Mouse (Mus musculus) C2C12 (cell line): ENCODE results near the gene Zmpste24. TPM values are rescaled to one million over a fixed set of nuclear protein-coding genes. Genes with fewer than 3 reads are reported as not detected.

Experiments used
- H3K27me3 ChIP-seq: one replicate; pipeline ENCODE4 v1.6.1; 2011; ENCODE audit not compliant: control insufficient read depth, insufficient read depth, insufficient read length
- H3K36me3 ChIP-seq: one replicate; pipeline ENCODE4 v1.6.1; 2011; ENCODE audit not compliant: control insufficient read depth, insufficient read depth
- H3K4me3 ChIP-seq: one replicate; pipeline ENCODE4 v1.5.1; 2011; ENCODE audit warnings: mild to moderate bottlenecking, control low read depth; ENCODE audit not compliant: poor library complexity, insufficient read depth, severe bottlenecking
- H3K79me2 ChIP-seq: one replicate; pipeline ENCODE4 v1.6.1; 2011; ENCODE audit not compliant: control insufficient read depth, insufficient read depth
- H3K79me3 ChIP-seq: one replicate; pipeline ENCODE4 v1.6.1; 2011; ENCODE audit warnings: low read depth, control low read depth
- H3ac ChIP-seq: one replicate; pipeline ENCODE3; 2011; ENCODE audit warnings: low read depth; ENCODE audit not compliant: control insufficient read depth, insufficient read length
- CEBPB ChIP-seq: IDR thresholded peaks from one replicate; pipeline ENCODE4 v1.6.1; 2011; ENCODE audit warnings: low read depth, mild to moderate bottlenecking, control low read depth, moderate library complexity
- CTCF ChIP-seq: IDR thresholded peaks from one replicate; pipeline ENCODE4 v1.5.1; 2011; ENCODE audit not compliant: control insufficient read depth, insufficient read depth, insufficient read length
- FOSL1 ChIP-seq: IDR thresholded peaks from one replicate; pipeline ENCODE4 v1.8.0; 2011; ENCODE audit warnings: mild to moderate bottlenecking, low read length; ENCODE audit not compliant: poor library complexity, insufficient read depth, severe bottlenecking
- MAX ChIP-seq: IDR thresholded peaks from one replicate; pipeline ENCODE4 v1.6.1; 2011; ENCODE audit warnings: mild to moderate bottlenecking, control low read depth
- MYOD1 ChIP-seq: IDR thresholded peaks from one replicate; pipeline ENCODE4 v1.6.1; 2011; ENCODE audit warnings: low read depth; ENCODE audit not compliant: control insufficient read depth, insufficient read length
- MYOG ChIP-seq: IDR thresholded peaks from one replicate; pipeline ENCODE4 v1.6.1; 2011; ENCODE audit not compliant: control insufficient read depth, insufficient read length; ENCODE audit errors: extremely low read depth
- USF1 ChIP-seq: IDR thresholded peaks from one replicate; pipeline ENCODE4 v1.6.1; 2011; ENCODE audit warnings: low read depth, mild to moderate bottlenecking, control low read depth, moderate library complexity
- polyA plus RNA-seq: library from polyadenylated mRNA; unstranded; fragments of >200 nt; fragmentation: generic; extraction: Trizol; gene quantifications from one replicate; pipeline ENCODE4 v1.2.1, GENCODE M21; 2012; ENCODE audit warnings: missing spikeins

The Zmpste24 gene
- polyA plus RNA-seq, 1 experiment = 24.8 TPM

GRCm38 (mm10) chr4:121018250-121018649 lies 79.8 kb downstream of the Zmpste24 start:
- no peak overlapping the region for H3K4me3 ChIP-seq
- H3ac ChIP-seq = no peak overlapping the region
- H3K27me3 ChIP-seq = no peaks in the 10 kb centered on the region
- H3K36me3 ChIP-seq = no peaks in the 10 kb centered on the region
- no peak for TF ChIP-seq FOSL1
- TF ChIP-seq CEBPB = no peak
- TF ChIP-seq CTCF = no peak
- TF ChIP-seq MAX = no peak
- no peak for TF ChIP-seq MYOG
- no peak for TF ChIP-seq MYOD1
- no peak for TF ChIP-seq USF1
- peaks cover 37% of the 10 kb centered on the region for H3K79me2 ChIP-seq
- H3K79me3 ChIP-seq = peaks cover 25% of the 10 kb centered on the region

DNA sequence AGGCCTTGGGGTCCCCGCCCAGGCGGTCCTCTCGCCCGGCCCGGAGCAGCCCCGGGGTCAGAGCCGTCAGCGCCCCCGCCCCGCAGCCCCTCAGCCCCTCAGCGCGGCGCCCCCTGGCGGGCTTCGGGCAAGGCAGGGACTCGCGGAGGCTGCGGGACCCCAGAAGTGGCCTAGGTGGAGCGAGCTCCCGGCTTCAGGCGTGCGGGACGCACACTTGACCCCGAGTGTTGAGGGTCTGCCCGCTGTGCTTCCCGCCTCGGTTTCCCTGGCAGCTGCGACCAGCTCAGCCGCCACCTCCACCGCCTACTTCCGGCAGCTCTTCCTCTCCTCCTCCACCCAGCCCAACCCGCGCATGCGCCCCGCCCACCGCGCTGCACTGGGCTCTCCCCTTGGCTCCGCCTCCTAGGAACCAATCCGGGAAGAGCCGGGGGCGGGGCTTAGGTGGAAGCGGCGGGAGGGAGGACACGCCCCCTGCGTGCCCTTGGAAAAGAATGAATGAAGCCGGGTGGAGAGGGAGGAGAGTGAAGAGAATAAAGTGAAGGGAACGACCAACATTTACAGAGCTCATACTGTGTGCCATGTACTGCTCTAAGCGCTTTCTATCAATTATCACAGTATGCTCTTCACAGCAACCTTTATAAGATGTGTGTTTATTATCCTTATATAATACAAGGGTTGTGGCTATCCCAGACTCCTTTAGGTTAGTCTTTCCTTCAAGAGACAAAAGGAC lies 80.9 kb downstream of the Zmpste24 start, which contains the start of gene Smap2:
Smap2 (minus strand) TSS at position 320 of the 730 bp plus-strand sequence.
- TF ChIP-seq USF1 (no peak), CTCF (peak; percentile 93), MAX (no peak), CEBPB (no peak), MYOD1 (no peak)
- Histone ChIP-seq H3K4me3 (peak within 1 kb of the TSS; percentile 83), H3K36me3 (no peaks in the 10 kb centered on the region), H3K79me2 (peaks cover 49% of the 10 kb centered on the region), H3ac (peak within 1 kb of the TSS; percentile 92), H3K79me3 (peaks cover 36% of the 10 kb centered on the region), H3K27me3 (no peaks in the 10 kb centered on the region)

DNA sequence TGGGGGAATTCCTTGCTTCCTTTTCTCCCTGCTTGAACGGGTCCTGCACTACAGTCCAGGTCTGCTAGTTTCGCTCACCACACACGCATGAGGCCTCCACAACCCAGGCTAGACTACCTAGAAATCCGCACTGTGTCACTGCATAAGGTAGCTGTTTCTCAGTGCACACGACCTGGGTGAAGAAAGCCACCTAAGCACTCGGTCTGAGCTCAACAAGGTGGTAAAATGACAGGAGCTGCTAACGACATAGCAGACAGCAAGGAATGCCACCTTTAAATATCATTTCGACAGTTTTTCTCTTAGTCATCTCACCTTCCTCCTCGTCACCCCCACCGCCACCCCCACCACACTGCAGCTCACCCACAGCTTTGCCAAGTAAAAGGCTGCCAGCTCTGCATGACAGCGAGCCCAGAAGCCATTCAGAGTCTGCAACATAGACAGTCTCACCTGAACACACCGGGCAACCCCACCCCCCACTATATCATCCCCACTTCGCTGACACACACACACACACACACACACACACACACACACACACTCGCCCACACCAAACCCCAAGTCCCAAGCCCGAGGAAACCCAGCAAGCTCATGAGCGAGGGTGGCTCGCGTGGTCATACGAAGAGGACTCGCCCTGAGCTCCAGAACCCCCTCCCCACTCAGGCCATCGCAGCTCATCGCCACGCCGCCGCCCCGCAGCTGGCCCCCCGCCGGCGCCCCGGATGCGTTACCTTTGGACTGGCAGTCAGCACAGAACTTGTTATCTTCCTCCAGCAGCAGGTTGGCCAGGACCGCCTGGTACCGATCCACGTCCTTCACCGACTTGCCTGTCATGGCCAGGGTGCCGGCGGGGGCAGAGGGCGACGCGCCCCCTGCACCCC lies 81.8 kb downstream of the Zmpste24 start:
- Histone ChIP-seq H3K79me3 (peaks cover 41% of the 10 kb centered on the region), H3ac (peak overlapping the region; percentile 92), H3K4me3 (peak overlapping the region; percentile 83), H3K36me3 (no peaks in the 10 kb centered on the region), H3K27me3 (no peaks in the 10 kb centered on the region), H3K79me2 (peaks cover 57% of the 10 kb centered on the region)
- TF ChIP-seq MAX (no peak), MYOD1 (no peak), CEBPB (no peak), MYOG (no peak), CTCF (no peak), USF1 (no peak), FOSL1 (no peak)

DNA sequence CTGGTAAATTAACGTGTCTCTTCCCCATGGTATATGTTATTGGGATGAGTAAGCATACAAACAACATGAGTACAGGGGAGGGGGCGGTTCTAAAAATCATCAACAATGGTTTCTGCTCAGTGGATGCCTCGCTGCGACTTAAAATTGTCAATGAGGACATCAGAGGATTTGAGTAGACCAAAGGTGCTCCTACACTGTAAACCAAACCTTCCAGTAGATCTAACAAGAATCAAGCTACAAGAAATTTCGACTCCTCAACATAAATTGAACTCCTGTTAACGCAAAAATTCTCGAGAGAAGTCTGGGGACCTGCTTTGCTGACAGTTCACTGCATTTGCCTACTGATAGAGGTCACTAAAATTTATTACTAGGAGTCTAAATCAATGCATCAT lies 82.8 kb downstream of the Zmpste24 start:
- H3ac ChIP-seq = no peak overlapping the region
- TF ChIP-seq MYOG = no peak
- TF ChIP-seq CEBPB = no peak
- TF ChIP-seq MAX = no peak
- no peak for TF ChIP-seq CTCF
- no peak for TF ChIP-seq FOSL1
- TF ChIP-seq MYOD1 = no peak
- TF ChIP-seq USF1 = no peak
- H3K79me3 ChIP-seq = peaks cover 47% of the 10 kb centered on the region
- no peak overlapping the region for H3K4me3 ChIP-seq
- no peaks in the 10 kb centered on the region for H3K36me3 ChIP-seq
- peaks cover 65% of the 10 kb centered on the region for H3K79me2 ChIP-seq
- no peaks in the 10 kb centered on the region for H3K27me3 ChIP-seq

DNA sequence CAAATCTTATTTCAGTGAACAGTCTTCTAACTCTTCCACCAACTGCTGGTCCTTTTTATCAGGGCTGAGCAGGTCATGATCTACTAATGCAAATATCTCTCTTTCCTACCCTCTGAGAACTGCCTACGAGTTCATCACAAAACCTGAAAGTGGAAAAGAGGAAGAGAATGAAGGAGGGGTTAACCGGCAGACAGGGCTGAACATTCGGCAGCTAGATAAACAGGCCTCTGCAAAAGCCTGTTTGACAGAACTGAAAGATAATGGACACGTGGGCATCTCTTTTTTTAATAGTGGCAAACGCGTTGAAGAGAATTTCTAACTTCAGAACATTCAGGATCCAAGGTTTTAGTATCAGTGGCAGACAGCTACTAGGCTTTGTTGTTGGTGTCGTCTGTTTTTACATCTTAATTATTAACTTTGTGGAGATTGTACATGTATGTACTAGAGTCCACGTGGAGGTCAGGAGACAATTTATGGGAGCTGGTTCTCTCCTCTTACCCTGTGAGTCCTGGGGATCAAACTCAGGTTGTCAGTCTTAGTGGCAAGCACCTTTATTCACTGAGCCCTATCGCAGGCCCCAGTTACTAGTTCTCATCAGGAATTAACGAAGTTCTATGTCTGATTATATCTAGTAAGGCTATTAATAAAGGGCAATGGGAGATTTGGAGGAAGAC lies 83.3 kb downstream of the Zmpste24 start:
- TF ChIP-seq USF1 (no peak), CTCF (no peak), CEBPB (no peak), MYOD1 (no peak), FOSL1 (no peak), MAX (no peak), MYOG (no peak)
- Histone ChIP-seq H3K4me3 (no peak overlapping the region), H3K79me3 (peaks cover 51% of the 10 kb centered on the region), H3K27me3 (no peaks in the 10 kb centered on the region), H3K36me3 (no peaks in the 10 kb centered on the region), H3ac (no peak overlapping the region), H3K79me2 (peaks cover 70% of the 10 kb centered on the region)
